Mouse (Mus musculus) heart, embryonic 13.5 days (tissue): ENCODE data around the gene Sp4. TPM values are rescaled to one million over a fixed set of nuclear protein-coding genes. Genes with fewer than 3 reads are reported as not detected.
A peak's percentile ranks its signal among the peaks of the same experiment; 100 is the strongest.

Experiments used
- ATAC-seq: fragments of 200-750 bp; cut with Nextera tagmentation; 2 replicates; pipeline ENCODE4 v1.8.0; 2017; ENCODE audit warnings: moderate TSS enrichment; ENCODE audit not compliant: insufficient number of reproducible peaks, low FRiP score, low TSS enrichment; ENCODE audit errors: extremely low read depth
- H3K27ac ChIP-seq: fragments of 300-500 bp; sonication (generic); replicated peaks from 2 replicates; pipeline ENCODE4 v1.5.1; 2015; ENCODE audit warnings: moderate library complexity, mild to moderate bottlenecking, inconsistent platforms
- H3K27me3 ChIP-seq: fragments of 300-500 bp; sonication (generic); replicated peaks from 2 replicates; pipeline ENCODE4 v1.6.1; 2015; ENCODE audit warnings: mild to moderate bottlenecking, inconsistent platforms
- H3K36me3 ChIP-seq: fragments of 300-500 bp; sonication (generic); 2 replicates; pipeline ENCODE4 v1.6.1; 2015; ENCODE audit warnings: mild to moderate bottlenecking, inconsistent platforms
- H3K4me1 ChIP-seq: fragments of 300-500 bp; sonication (generic); 2 replicates; pipeline ENCODE4 v1.6.1; 2015; ENCODE audit warnings: inconsistent platforms
- H3K4me2 ChIP-seq: fragments of 300-500 bp; sonication (generic); 2 replicates; pipeline ENCODE4 v1.6.1; 2015; ENCODE audit warnings: inconsistent platforms, mild to moderate bottlenecking, moderate library complexity
- H3K4me3 ChIP-seq: fragments of 300-500 bp; sonication (generic); 2 replicates; pipeline ENCODE4 v1.5.1; 2015; ENCODE audit warnings: moderate library complexity, mild to moderate bottlenecking, inconsistent platforms
- H3K9ac ChIP-seq: fragments of 300-500 bp; sonication (generic); 2 replicates; pipeline ENCODE4 v1.6.1; 2015; ENCODE audit warnings: inconsistent platforms, mild to moderate bottlenecking, moderate library complexity
- H3K9me3 ChIP-seq: fragments of 300-500 bp; sonication (generic); 2 replicates; pipeline ENCODE4 v1.6.1; 2016; ENCODE audit warnings: inconsistent platforms
- WGBS: fragments of 180-500 bp; shearing (Covaris S2); methylation state at CpG from one replicate; pipeline ENCODE4 v1.1.7; 2015; ENCODE audit warnings: mixed read lengths; 5-methylcytosine and 5-hydroxymethylcytosine counted together
- polyA plus RNA-seq: library from polyadenylated mRNA; unstranded; fragments of >200 nt; fragmentation: Nextera tagmentation; extraction: Ambion mirVana; gene quantifications from 2 replicates; pipeline ENCODE4 v1.2.1, GENCODE M21; 2015

The Sp4 gene
- polyA plus RNA-seq, 1 experiment from 2014 or later: 6.0 TPM

DNA sequence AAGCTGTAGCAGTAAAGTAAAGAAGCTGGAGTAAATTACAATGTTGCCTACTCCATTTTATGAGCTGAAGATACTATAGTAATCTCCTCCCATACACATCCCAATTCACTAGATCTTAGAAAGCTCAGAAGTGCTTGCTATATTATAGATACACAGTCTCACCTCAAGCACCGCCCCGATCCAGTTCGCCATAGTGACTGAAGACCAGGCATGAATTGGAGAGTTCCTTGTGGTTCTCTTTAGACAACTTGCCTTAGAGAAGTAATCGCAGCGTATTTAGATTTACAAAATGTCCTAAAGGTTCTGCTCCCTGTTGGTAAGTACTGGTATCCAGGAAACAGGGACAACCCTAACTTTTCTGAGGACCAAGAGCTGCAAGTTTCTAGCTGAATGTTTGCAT lies 1.8 kb upstream of the Sp4 start:
- Histone ChIP-seq H3K9ac (peak overlapping the region; percentile 81; the same call in 1 of the 2 replicates), H3K27me3 (no peaks in the 10 kb centered on the region), H3K4me3 (peak overlapping the region; percentile 80), H3K4me1 (peaks cover 30% of the 10 kb centered on the region), H3K36me3 (peaks cover 7% of the 10 kb centered on the region; the same call in 1 of the 2 replicates), H3K4me2 (peak overlapping the region; percentile 86), H3K9me3 (no peaks in the 10 kb centered on the region), H3K27ac (peak overlapping the region; percentile 78)
- WGBS: 92% methylated on average over 5 of the region's 5 CpGs
- ATAC-seq: no peak

DNA sequence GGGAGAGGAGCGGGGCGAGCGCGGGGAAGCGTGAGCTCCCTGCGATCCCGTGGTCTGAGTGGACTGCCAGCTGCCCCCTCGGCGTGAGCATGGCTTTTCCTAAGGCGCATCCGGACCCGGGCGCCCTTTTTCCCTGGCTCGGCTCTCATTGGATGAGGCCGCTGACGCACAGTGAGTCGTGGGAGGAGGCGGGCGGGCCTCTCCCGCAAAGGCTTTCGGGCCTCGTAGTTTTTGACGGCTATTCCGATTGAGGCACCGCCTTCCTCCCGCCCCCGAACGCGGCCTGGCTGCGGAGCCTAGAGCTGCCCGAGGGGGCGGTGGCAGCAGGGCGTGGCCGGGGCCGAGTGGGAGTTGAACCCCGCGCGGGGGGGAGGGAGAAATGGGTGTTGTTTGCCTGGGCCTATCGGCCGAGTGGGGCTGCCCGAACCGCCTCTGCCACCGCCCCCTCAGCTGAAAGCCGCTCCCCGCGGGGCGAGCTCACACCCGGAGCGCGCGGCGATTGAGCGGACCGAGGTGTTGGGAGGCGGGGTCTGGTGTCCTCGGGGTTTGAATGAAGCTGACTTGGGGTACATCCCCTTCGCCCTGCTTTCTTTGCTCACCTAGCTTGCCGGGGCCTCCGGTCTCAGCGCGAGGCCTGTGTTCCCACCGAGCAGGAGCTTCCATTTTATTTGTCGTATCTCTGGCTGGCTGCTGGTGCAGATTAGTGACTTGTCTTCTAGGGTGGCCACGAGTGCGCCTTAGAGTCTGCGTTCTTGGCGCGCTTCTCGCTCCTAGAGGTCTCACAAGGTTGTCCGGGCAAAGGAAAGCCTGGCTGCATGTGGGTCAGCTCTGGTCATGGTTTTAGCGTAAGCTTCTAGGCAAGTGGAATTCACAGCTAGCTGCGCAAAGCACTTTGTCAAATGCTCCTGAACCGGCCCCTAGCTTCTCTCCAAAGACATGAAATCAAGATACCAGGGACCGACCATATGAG lies 911 bp upstream of the Sp4 start:
- WGBS: under 1% methylated on average over 69 of the region's 74 CpGs
- peak overlapping the region; percentile 88 for H3K9ac ChIP-seq
- no peaks in the 10 kb centered on the region for H3K9me3 ChIP-seq
- H3K4me3 ChIP-seq: peak overlapping the region; percentile 80
- ATAC-seq: peak; percentile 91
- H3K27me3 ChIP-seq: no peaks in the 10 kb centered on the region
- peak overlapping the region; percentile 95 for H3K27ac ChIP-seq
- H3K4me1 ChIP-seq: peaks cover 33% of the 10 kb centered on the region
- peaks cover 7% of the 10 kb centered on the region; the same call in 1 of the 2 replicates for H3K36me3 ChIP-seq
- H3K4me2 ChIP-seq: peak overlapping the region; percentile 86

DNA sequence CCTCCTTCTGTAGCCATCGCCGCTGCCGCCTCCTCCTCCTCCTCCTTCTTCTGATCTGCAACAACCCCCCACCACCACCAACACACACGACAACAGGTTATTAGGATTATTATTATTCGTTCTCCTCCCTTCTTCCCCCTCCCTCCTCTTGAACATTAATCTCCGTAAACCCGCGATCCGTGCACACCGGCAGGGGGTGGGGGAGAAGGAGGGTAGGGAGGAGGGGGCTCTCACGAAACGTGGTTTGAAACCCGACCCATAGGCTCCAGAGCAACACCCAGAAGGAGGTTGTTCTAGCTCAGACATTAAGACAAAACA lies 527 bp downstream of the Sp4 start:
- no peaks in the 10 kb centered on the region for H3K9me3 ChIP-seq
- peak overlapping the region; percentile 84 for H3K9ac ChIP-seq
- peak overlapping the region; percentile 95 for H3K27ac ChIP-seq
- H3K4me3 ChIP-seq: peak overlapping the region; percentile 80
- 0% methylated on average over 13 of the region's 13 CpGs for WGBS
- H3K4me1 ChIP-seq: peaks cover 42% of the 10 kb centered on the region
- H3K27me3 ChIP-seq: no peaks in the 10 kb centered on the region
- H3K36me3 ChIP-seq: peaks cover 7% of the 10 kb centered on the region; the same call in 1 of the 2 replicates
- H3K4me2 ChIP-seq: peak overlapping the region; percentile 76
- ATAC-seq: no peak

DNA sequence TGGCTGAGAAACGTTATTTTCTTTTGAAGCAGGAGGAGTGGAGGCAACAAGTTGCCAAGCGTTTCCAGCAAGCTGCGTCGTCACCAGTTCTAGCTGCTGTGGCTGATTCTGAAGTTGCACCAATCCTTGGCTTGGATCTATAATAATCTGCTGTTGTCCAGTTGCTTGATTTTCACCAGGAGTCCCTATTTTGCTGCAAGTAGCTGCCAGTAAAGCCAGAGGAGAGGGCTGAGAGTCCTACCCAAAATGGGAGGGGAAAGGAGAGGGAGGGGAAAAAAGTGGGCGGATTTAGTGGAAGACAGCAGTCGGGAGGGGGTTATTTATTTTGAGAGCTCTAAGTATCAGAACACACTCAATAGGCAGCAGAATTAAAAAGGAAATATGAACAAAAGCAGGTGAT lies 1.3 kb downstream of the Sp4 start:
- Histone ChIP-seq H3K9me3 (no peaks in the 10 kb centered on the region), H3K4me1 (peaks cover 42% of the 10 kb centered on the region), H3K4me3 (peak overlapping the region; percentile 80), H3K36me3 (peaks cover 7% of the 10 kb centered on the region; the same call in 1 of the 2 replicates), H3K27me3 (no peaks in the 10 kb centered on the region), H3K4me2 (peak overlapping the region; percentile 76), H3K9ac (peak overlapping the region; percentile 54), H3K27ac (peak overlapping the region; percentile 28; the same call in 1 of the 2 replicates)
- WGBS: 26% methylated on average over 6 of the region's 6 CpGs
- ATAC-seq: no peak

DNA sequence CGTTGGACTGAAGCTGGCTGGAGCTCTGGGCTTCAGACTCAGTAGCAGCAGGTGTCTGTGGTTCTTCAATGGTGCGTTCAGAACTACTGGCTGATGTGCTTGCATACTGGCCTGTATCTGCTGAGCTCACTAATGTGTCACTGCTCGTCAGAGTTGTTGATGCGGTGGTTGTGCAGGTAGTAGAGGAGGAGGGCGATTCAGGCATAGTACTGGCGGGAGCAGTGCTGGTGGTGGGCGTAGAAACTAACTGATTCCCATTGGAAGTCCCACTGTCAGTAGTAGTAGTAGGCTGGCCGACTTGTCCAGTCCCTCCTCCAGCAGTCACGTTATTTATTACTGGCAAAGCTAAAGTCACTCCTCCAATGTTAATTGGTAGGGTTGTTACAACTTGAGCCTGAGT lies 2.1 kb downstream of the Sp4 start:
- 84% methylated on average over 9 of the region's 9 CpGs for WGBS
- Histone ChIP-seq H3K4me2 (no peak overlapping the region), H3K27ac (no peak overlapping the region), H3K36me3 (peaks cover 7% of the 10 kb centered on the region; the same call in 1 of the 2 replicates), H3K9me3 (no peaks in the 10 kb centered on the region), H3K4me1 (peaks cover 42% of the 10 kb centered on the region), H3K27me3 (no peaks in the 10 kb centered on the region), H3K4me3 (no peak overlapping the region), H3K9ac (no peak overlapping the region)
- ATAC-seq: no peak

DNA sequence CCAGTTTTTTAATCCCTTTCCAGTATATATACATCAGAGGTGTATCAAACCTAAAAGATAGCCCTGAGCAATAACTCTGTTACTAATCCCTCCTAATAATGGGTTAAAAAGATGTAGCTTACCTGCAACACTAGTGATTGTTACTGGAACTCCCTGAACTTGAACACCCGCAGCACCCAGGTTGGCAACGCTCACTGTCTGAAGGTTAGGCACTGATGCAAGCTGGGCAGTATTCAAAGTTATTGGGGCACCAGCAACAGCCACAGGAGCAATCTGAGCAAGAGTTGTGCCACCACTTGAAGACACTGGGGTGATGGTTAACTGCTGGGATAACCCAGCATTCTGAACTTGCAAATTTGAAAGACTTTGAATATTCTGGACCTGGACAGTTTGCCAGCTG lies 2.7 kb downstream of the Sp4 start:
- Histone ChIP-seq H3K27me3 (no peaks in the 10 kb centered on the region), H3K9me3 (no peaks in the 10 kb centered on the region), H3K27ac (no peak overlapping the region), H3K36me3 (peaks cover 7% of the 10 kb centered on the region; the same call in 1 of the 2 replicates), H3K4me3 (no peak overlapping the region), H3K4me2 (peak overlapping the region; percentile 33), H3K9ac (no peak overlapping the region), H3K4me1 (peaks cover 40% of the 10 kb centered on the region)
- ATAC-seq: no peak
- 85% methylated on average over 2 of the region's 2 CpGs for WGBS

DNA sequence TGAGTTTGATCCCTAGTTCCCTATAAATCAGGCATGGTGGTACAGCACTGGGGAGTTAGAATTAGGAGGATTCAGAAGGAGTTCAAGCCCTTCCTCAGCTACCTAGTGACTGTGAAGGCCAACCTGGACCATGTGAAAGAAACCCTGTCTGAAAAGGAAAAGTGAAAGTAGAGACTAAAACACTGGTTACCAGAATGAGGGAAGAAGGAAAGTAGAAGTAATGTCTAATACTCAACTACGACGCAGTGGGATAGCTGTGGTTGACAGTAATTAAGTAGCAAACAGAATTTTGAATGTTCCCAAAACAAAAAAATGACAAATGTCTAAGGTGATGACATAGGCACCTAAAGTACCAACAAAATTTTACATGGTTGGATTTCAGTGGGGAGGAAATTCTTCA lies 5.0 kb downstream of the Sp4 start:
- WGBS: 89% methylated on average over 2 of the region's 2 CpGs

DNA sequence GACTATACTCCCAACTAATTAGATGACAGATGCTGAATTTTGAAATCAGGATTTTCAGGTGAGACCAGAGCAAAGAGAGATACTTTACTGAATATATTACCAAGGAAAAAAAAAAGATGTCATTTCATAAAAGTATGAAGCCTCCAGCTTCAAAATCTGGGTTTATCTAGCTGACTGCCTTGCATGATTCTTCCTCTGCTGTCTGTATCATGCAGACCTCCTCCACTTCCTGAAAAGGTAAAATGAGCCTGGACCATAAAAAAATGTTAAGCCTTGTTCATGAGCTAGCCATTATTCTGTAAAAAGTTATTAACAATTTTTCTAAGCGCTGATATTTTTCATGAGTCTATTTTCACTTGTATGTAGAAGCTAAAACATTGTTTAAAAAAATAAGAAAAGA lies 5.4 kb downstream of the Sp4 start:
- Histone ChIP-seq H3K4me3 (no peak overlapping the region), H3K27ac (no peak overlapping the region), H3K4me2 (no peak overlapping the region), H3K27me3 (no peaks in the 10 kb centered on the region), H3K9ac (no peak overlapping the region), H3K36me3 (peaks cover 10% of the 10 kb centered on the region; the same call in 1 of the 2 replicates), H3K9me3 (no peaks in the 10 kb centered on the region), H3K4me1 (peaks cover 30% of the 10 kb centered on the region)
- ATAC-seq: no peak
- 80% methylated on average over 1 of the region's 1 CpGs for WGBS

More for the DNA sequence above, 5.0 kb downstream of the Sp4 start:
- no peak overlapping the region for H3K27ac ChIP-seq
- H3K4me1 ChIP-seq: peaks cover 30% of the 10 kb centered on the region
- H3K36me3 ChIP-seq: peaks cover 10% of the 10 kb centered on the region; the same call in 1 of the 2 replicates
- H3K4me3 ChIP-seq: no peak overlapping the region
- H3K27me3 ChIP-seq: no peaks in the 10 kb centered on the region
- no peak overlapping the region for H3K9ac ChIP-seq
- no peak overlapping the region for H3K4me2 ChIP-seq
- H3K9me3 ChIP-seq: no peaks in the 10 kb centered on the region
- no peak for ATAC-seq

DNA sequence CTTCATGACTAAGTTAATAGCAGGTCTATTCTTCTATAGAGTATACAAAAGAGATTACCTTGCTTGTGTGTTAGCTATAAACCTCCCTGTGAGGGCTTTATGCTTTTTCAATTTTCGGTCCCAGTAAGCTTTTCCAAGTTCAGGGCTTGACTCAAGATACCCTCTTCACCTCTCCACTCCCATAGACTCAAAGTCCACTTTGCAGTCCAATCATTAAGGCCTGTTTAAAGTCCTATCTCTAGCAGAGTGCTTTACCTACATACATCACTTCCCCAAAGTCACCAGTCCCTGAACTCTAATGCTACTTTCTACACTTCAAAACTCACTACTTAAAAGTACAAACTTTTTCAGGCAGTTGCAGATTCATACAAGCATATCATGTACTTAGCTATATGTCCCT lies 12.3 kb downstream of the Sp4 start:
- Histone ChIP-seq H3K9me3 (no peaks in the 10 kb centered on the region), H3K36me3 (0 out of 2 replicates have a peak, but pooled peaks cover 3% of the 10 kb centered on the region), H3K27ac (no peak overlapping the region), H3K4me3 (no peak overlapping the region), H3K27me3 (no peaks in the 10 kb centered on the region), H3K9ac (no peak overlapping the region), H3K4me2 (no peak overlapping the region), H3K4me1 (peaks cover 10% of the 10 kb centered on the region)
- ATAC-seq: no peak
- 70% methylated on average over 1 of the region's 1 CpGs for WGBS

DNA sequence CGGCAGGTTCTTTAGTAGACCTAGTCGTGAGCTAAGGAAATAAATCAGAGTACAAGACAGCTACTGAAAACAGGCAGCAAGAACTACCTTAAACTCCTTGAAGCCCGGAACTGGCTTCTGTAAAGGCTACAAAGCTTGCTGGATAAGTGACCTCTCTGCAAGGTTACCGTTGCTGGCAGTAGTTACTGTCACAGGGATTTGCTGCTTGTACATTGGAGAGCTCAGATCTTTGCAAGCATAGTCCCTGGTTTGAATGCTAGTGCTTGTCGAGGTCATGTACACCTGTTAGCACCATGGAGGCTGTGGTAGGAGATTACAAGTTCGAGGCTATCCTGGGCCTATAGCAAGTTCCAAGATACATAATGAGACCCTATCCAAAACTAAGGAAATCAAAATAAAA lies 16.1 kb downstream of the Sp4 start:
- Histone ChIP-seq H3K27me3 (no peaks in the 10 kb centered on the region), H3K4me2 (no peak overlapping the region), H3K9ac (no peak overlapping the region), H3K9me3 (no peaks in the 10 kb centered on the region), H3K4me3 (no peak overlapping the region), H3K36me3 (no peaks in the 10 kb centered on the region), H3K4me1 (peaks cover 20% of the 10 kb centered on the region), H3K27ac (peak overlapping the region; percentile 8; the same call in 1 of the 2 replicates)
- 55% methylated on average over 6 of the region's 6 CpGs for WGBS
- ATAC-seq: no peak

DNA sequence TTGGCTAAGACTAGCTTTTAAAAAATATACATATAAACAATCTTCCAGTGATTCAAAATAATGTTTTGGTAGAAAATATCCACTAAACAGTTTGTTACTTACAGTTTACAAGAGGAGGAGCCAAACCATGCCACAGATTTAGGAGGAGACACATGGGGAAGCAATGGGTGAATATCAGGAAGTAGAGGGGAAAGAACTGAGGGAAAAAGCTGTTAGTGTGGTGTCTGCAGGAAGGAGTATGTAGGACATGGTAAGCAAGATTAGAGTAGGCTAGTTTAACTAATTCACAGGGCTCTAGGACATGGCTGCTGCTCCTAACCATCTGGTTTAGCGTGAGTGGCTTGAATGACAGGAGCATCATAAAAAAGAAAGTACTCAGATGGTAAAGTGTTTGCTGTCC lies 19.3 kb downstream of the Sp4 start:
- ATAC-seq: no peak

More for the DNA sequence above, 19.3 kb downstream of the Sp4 start:
- no peaks in the 10 kb centered on the region for H3K36me3 ChIP-seq
- H3K27ac ChIP-seq: no peak overlapping the region
- H3K4me2 ChIP-seq: no peak overlapping the region
- peaks cover 20% of the 10 kb centered on the region for H3K4me1 ChIP-seq
- no peak overlapping the region for H3K4me3 ChIP-seq
- no peak overlapping the region for H3K9ac ChIP-seq
- no peaks in the 10 kb centered on the region for H3K27me3 ChIP-seq
- 70% methylated on average over 1 of the region's 1 CpGs for WGBS
- no peaks in the 10 kb centered on the region for H3K9me3 ChIP-seq
